Mouse (Mus musculus) heart, postnatal 14 days (tissue): ENCODE data around the gene Chchd2. TPM values are rescaled to one million over a fixed set of nuclear protein-coding genes. Genes with fewer than 3 reads are reported as not detected.
"Not testable (repeated sequence)": the region's sequence is repeated elsewhere in the genome, so short reads cannot be mapped to it uniquely, and the experiment has no call there.

Source experiments
- DNase-seq, 2 experiments: peaks; one replicate each; pipeline ENCODE4 v3.0.0; 2021 to 2022
- intact Hi-C: fragments of 180-260 bp; cut with DNase I; formaldehyde crosslinking; loops from one replicate; pipeline ENCODE4 v1.15.1; 2025
- long read RNA-seq, 2 experiments: library from polyadenylated mRNA; stranded (forward); transcript quantifications; one replicate each; pipeline ENCODE4 v2.0.0; 2021
- total RNA-seq, 2 experiments: library from RNA; stranded (reverse); gene quantifications; 2 replicates each; pipeline ENCODE4 v1.2.3; 2021

Chchd2 gene
- 100 to 1,000 TPM; 947 to 975 TPM for total RNA-seq
- long read RNA-seq, experiment 1, transcript Chchd2-201 (4 exons, 915 nt): major isoform, 591 of 606 reads
- long read RNA-seq, experiment 1, partial matches to known transcripts: 13 of 606 reads
- long read RNA-seq, experiment 1, other reads (novel, unspliced or antisense): 2 of 606 reads
- long read RNA-seq, experiment 2, transcript Chchd2-201 (4 exons, 915 nt): major isoform, 405 of 414 reads
- long read RNA-seq, experiment 2, partial matches to known transcripts: 9 of 414 reads
- long read RNA-seq, experiment 2, other reads (novel, unspliced or antisense): 0 of 414 reads

DNA sequence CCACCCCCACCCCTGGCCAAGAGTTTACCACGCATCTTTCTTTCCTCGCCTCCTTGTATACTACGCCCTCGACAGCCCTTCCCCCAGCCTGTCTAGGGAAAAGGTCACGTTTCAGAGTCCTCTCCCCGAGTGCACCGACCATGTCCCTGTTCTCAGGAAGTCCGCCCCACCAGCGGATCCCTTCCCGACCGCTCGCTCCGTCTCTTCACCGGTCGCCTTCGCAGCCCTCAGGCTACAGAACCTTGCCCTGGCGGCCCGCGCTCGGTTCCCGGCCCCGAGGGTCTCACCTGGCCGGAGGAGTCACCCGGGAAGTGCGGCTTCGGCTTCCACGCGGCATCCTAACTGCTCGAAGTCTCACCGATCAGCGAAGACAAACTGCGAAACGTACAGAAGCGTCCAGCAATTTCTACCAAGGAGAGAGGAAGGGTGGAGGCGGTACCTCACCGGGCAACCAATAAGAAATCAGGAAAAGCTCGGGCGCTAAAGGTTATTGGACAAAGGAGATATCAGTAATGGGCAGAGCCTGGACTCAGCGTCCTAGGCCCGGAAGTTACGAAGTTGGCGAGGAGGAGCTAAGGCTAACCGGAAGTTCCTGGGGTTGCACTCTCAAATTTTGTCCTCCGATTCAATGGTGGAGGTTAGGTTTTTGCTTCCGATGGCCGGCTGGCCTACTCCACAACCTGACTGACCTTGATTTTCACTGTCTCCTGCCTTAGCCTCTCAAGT is at the start of gene Chchd2:
Gene Chchd2 (minus strand): TSS at position 560 of the 726 bp plus-strand sequence.
- peak; percentile 90 to 94 for DNase-seq
- intact Hi-C loops: no loop called here

GRCm38 (mm10) chr5:129936941-129937340 is 49.7 kb upstream of the Chchd2 start:
- intact Hi-C loops: no loop called here
- no peak for DNase-seq

GRCm38 (mm10) chr5:129929924-129930855 is 42.9 kb upstream of the Chchd2 start:
- intact Hi-C loops: no loop called here

DNA sequence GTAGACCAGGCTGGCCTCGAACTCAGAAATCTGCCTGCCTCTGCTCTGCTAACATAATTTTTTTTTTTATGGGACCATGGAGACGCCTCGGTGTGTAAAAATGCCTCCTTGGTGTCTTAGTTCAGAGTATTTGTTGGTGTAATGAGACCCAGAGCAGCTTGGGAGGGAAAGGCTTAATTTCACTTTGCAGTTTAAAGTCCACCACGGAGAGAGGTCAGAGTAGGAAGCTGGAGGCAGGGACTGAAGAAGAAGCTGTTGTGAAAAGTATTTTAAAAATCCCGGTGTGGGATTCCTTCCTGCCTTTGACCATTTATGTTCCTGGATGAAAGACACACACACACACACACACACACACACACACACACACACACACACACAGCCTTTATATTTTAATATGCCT is 38.7 kb upstream of the Chchd2 start:
- DNase-seq: no peak
- intact Hi-C loops: no loop called here

More at GRCm38 (mm10) chr5:129929924-129930855, 42.9 kb upstream of the Chchd2 start:
- DNase-seq: no peak

- intact Hi-C loops: no loop called here
- DNase-seq: no peak
Measured at GRCm38 (mm10) chr5:129924820-129925452, 37.7 kb upstream of the Chchd2 start.

GRCm38 (mm10) chr5:129921972-129922371 is 34.7 kb upstream of the Chchd2 start:
- intact Hi-C loops: no loop called here

GRCm38 (mm10) chr5:129919320-129919719 is 32.0 kb upstream of the Chchd2 start:
- DNase-seq: no peak
- intact Hi-C loops: loop anchor here (10.0 kb wide), 1 partner anchor 245 kb away; no protein-coding TSS in a partner anchor

More at GRCm38 (mm10) chr5:129921972-129922371, 34.7 kb upstream of the Chchd2 start:
- DNase-seq: no peak

DNA sequence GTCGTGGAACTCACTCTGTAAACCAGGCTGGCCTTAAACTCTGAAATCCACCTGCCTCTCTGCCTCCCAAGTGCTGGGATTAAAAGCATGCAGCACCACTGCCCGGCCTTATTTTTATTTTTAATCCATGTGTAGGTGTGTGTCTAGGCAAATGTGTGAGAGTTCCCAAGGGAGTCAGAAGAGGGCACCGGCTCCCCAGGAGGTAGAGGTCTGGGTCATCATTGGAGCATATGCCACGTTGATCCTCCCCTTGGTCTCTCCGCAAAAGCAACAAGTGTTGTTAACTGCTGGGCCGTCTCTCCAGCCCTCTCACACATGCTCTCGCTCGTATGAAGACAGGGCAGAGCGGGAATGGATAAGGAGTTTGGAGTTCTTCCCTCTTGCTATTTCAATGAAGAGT is 31.5 kb upstream of the Chchd2 start:
- no peak for DNase-seq
- intact Hi-C loops: loop anchor here (10.0 kb wide), 1 partner anchor 246 kb away; no protein-coding TSS in a partner anchor

DNA sequence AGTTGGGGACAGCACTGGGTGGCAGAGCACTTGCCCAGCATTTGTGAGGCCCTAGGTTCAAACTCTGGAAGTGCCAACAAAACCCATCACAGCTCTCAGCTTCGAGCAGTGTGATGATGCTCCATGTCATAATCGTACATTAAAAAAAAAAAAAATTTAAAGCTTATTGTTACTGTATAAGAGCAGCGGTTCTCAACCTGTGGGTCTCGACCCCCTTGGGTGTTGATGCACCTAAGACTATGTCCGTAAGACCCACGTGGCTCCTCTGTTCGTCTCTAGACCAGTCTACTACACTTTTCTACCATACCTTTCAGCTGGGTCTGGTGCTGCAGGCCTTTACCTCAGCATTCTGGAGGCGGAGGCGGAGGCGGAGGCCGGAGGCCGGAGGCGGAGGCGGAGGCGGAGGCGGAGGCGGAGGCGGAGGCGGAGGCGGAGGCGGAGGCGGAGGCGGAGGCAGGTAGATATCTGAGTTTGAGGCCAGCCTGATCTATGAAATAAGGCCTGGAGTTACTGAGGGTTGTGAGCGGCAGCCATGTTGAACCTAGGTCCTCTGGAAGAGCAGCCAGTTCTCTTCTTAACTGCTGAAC is 30.9 kb upstream of the Chchd2 start:
- intact Hi-C loops: loop anchor here (10.0 kb wide), 1 partner anchor 247 kb away; no protein-coding TSS in a partner anchor

GRCm38 (mm10) chr5:129915491-129915890 is 28.2 kb upstream of the Chchd2 start:
- not testable (repeated sequence) for DNase-seq
- intact Hi-C loops: loop anchor here (10.0 kb wide), 1 partner anchor 249 kb away; no protein-coding TSS in a partner anchor

More for the DNA sequence above, 30.9 kb upstream of the Chchd2 start:
- no peak for DNase-seq

- intact Hi-C loops: loop anchor here (10.0 kb wide), 1 partner anchor 251 kb away; no protein-coding TSS in a partner anchor
- peak in 1 of 2 experiments; percentile 19 for DNase-seq
Measured at GRCm38 (mm10) chr5:129914024-129914423, 26.8 kb upstream of the Chchd2 start.

DNA sequence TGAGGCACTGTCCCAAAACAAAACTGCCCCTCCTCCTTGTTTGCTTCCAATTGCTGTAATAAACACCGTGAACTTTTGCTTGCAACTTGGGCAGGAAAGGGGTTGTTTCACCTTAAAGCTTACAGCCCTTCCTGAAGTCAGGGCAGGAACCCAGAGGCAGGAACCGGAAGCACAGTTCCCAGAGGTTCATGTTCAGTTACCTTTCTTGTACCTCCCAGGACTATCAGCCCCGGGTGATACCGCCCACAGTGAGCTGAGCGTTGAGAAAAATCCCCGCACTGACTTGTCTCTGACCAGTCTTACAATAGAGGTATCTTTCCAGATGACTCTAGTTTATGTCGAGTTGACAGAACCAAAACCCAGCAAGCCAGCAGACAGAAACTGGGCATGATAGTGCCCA is 22.3 kb upstream of the Chchd2 start:
- intact Hi-C loops: no loop called here
- no peak for DNase-seq

DNA sequence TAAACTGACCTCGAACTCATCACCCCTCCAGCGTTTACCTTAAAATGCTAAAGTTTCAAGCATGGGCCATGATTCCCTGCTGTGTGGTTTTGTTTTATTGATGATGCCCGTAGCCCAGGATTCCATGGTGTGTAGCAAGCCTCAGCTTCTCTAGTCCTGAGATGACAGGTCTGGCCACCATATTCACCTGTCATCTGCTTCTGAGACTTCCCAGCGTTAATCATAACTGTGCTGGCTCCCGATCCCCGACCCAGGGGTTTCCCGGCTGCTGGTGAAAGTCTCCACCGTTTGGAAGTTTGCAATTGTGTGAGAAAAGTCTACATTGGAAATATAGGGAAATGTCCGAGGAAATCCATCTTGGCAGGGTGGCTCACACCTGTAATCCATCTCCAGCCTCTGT is 21.9 kb upstream of the Chchd2 start:
- intact Hi-C loops: no loop called here
- no peak for DNase-seq

DNA sequence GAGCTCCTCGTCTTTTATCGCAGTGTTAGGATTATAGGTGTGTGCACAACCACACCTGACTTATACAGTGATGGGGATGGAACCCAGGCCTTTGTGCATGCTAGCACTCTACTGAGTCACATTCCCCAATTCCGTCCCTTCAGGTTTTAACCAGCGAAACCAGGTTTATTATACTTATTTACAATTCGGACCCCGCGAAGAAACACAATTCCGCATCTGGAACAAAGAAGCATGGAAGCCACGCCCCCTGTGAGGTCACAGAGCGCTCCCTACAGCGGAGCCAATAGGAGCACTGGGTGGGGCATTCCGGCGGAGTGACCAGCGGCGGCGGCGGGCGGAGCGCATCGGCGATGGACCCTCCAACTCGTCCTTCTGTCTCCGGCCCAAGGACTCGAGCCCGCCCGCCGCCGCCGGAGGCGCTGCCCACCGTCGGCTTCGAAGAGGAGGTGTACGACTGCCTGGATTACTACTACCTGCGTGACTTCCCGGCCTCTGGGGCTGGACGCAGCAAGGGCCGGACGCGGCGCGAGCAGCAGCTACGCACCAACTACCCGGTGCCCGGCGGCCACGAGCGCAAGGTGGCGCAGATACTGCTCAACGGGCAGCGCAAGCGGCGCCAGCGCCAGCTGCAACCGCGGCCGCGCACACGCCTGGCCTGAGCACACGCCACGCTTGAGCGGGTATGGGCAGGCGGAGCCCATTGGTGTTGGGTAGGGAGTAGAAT is 21.1 kb upstream of the Chchd2 start, which contains the start of gene Nupr1l:
Gene Nupr1l (plus strand): TSS at position 299 of the 724 bp plus-strand sequence.
- peak; percentile 90 to 91 for DNase-seq
- intact Hi-C loops: no loop called here

DNA sequence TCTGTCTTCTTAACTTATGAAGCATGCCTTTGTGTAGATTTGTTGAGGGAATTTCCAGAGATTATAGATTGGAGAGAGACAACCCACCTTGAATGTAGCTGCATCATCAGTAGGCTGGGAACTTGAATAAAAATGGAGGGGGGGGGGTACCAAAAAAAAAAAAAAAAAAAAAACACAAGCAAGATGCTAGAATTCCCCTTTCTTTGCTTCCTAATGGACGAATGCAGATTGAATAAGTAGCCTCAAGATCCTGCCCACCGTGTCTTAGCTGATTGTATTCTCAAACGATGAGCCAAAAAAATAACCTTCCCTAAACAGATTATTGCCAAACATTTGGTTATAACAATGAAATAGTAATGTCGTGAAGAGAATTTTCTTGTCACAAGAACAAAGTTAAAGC is 20.5 kb upstream of the Chchd2 start:
- intact Hi-C loops: no loop called here
- no peak for DNase-seq

GRCm38 (mm10) chr5:129898449-129898848 is 11.2 kb upstream of the Chchd2 start, which contains the start of gene Phkg1:
Gene Phkg1, minus strand, starts transcription at chr5:129898549.
- intact Hi-C loops: no loop called here

DNA sequence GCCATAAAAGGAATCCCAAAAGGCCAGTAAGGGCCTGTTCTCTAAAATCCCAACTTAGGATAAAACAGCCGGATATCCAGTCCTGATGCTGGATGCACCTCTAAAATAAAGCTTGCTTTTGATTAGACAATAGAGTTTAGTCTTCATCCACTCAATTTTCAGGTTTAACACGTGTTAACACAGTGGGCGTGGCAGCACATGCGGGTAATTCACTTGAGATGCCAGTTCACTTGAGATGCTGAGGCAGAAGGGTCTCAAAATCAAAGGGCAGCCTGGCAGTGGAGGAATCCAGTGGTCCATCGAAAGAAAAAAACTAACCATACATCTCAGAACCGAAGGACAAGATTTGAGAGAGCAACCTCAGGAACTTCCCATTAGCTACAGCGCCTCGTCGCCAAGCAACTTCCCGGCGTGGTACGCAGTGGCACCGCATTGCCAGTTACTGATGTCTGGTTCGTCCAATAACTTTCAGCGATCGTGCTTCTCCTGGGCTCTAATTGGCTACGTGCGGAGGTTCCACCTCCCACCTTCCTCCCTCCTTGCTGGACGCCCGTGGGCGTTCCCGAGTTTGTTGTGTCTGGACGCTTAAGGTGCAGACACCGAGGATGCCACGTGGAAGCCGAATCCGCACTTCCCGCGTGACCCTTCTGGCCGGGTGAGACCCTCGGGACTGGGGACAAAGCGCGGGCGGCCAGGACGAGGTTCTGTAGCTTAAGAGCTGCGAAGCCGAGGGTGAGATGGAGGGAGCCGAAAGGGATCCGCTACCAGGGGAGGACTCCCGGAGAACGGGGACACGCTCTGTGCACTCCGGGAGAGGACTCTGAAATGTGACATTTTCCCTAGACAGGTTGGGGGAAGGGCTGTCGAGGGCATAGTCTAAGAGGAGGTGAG is 8.2 kb upstream of the Chchd2 start, which contains the start of gene Zbed5:
Gene Zbed5 (plus strand): TSS at position 526 of the 891 bp plus-strand sequence.
- DNase-seq: peak; percentile 84 to 87
- intact Hi-C loops: no loop called here

More at GRCm38 (mm10) chr5:129898449-129898848, 11.2 kb upstream of the Chchd2 start, which contains the start of gene Phkg1:
- no peak for DNase-seq
